Mouse (Mus musculus) olfactory bulb, adult 2 months (tissue): ENCODE results near the gene Fbxo33.

Experiments used
- CTCF ChIP-seq: fragments of 200-500 bp; IDR thresholded peaks from 2 replicates; pipeline ENCODE4 v1.5.1; 2012; ENCODE audit warnings: low read depth, mild to moderate bottlenecking, low read length, moderate library complexity; ENCODE audit not compliant: insufficient read depth
- POLR2A ChIP-seq: fragments of 200-500 bp; IDR thresholded peaks from 2 replicates; pipeline ENCODE4 v1.6.1; 2012; ENCODE audit warnings: mild to moderate bottlenecking, low read depth, low read length, moderate library complexity; ENCODE audit not compliant: insufficient read depth

DNA sequence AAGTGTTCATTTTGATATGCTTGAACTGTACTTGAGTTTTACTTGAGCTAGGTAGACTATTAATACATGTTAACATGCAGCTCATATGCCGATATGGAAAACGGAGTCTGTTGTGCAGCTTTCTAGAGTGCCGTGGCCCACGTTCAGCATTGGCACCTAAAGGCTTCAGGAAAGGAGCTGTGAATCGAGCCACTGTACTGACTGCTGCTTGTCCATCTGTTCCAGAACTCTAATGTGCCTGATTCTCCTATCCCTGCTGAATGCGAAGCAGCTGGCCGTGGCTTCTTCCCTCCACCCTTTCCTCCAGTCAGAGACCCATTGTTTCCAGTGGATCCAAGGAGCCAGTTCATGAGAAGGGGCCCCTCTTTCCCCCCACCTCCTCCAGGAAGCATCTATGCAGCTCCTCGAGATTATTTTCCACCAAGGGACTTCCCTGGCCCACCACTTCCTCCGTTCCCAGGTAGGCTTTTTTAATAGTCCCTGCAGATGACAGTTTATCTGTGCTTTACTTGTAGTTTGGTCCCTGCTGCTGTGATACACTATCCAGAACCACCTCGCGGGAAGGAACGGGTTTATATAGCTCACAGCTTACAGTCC lies 31.3 kb downstream of the Fbxo33 start:
- no peak for TF ChIP-seq CTCF
- TF ChIP-seq POLR2A, result no peak
